21 mouse cellular contexts compared by ENCODE assay signal in the genomic region with DNA sequence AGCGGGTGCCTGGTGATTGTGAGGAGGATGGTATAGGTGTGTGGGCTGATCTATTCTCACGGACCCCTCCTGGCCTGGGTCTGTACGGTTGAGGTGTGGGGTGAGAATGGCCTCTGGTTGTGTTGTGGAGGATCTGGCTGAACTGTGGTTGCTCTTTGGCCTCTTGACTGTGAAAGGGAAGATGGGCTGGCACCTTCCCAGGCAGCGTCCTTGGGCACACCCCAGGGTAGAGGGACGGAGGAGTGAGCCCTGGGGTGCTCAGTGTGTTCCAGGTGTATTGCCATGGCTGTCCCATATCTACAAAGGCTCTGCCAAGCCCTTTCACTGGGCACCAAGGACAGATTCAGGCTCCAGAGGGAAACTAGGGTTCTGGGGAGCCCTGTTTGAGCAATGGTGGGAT. TPM values are rescaled to one million over a fixed set of nuclear protein-coding genes. Genes with fewer than 3 reads are reported as not detected.
DNase-seq lines count a peak whose midpoint lies in the region; ATAC-seq and TF ChIP-seq lines count a peak whose summit lies in the region.
"Had no signal": no experiment of that assay in that cellular context is flagged by ENCODE, and none has a peak within 500 bp of the region (broad histone marks: within the 10 kb centered on the region; RNA-seq: fewer than 3 reads in every experiment).

No protein-coding gene starts in this region.

- no peak overlapping the region for H3K9ac ChIP-seq in forebrain, embryonic 13.5 days
- no peak overlapping the region for H3K9ac ChIP-seq in forebrain, embryonic 16.5 days (replicated peaks; ENCODE audit: low read depth, low read length)
- H3K9ac ChIP-seq in heart, embryonic 15.5 days: no peak overlapping the region
- no peak overlapping the region for H3K9ac ChIP-seq in liver, adult 2 months (ENCODE audit: low read depth, low read length)
- H3K9ac ChIP-seq: embryonic facial prominence, embryonic 15.5 days; liver, embryonic 12.5 days had no signal

- peaks cover 77% of the 10 kb centered on the region for H3K36me3 ChIP-seq in forebrain, embryonic 13.5 days (ENCODE audit: poor library complexity, severe bottlenecking)
- H3K36me3 ChIP-seq in forebrain, embryonic 16.5 days (ENCODE audit: control insufficient read depth, insufficient read depth): no peaks in the 10 kb centered on the region
- H3K36me3 ChIP-seq in heart, embryonic 15.5 days: no peaks in the 10 kb centered on the region
- no peaks in the 10 kb centered on the region for H3K36me3 ChIP-seq in liver, adult 2 months (ENCODE audit: control insufficient read depth, insufficient read depth, low read length)
- H3K36me3 ChIP-seq: embryonic facial prominence, embryonic 15.5 days; G1E; liver, embryonic 12.5 days had no signal

- TF ChIP-seq CTCF in liver, adult 2 months (IDR thresholded peaks at IDR 0.05; ENCODE audit: low read depth, low read length): no peak

- no peak for DNase-seq in heart, adult 11 months
- peak; percentile 5 for DNase-seq in liver, adult 2 months (ENCODE audit: extremely low read depth, low read depth, low spot score)
- DNase-seq in liver: no peak
- DNase-seq in testis, postnatal 10 days (ENCODE audit: low spot score): peak; percentile 72
- DNase-seq in testis, postnatal 14 days (ENCODE audit: low spot score): no peak
- DNase-seq: layer of hippocampus, adult 9-11 months; lung, adult 2 months; midbrain, embryonic 14.5 days; right cerebral cortex, postnatal 4 days had no signal

- WGBS in forebrain, embryonic 13.5 days: 94% methylated on average over 5 of the region's 5 CpGs
- 95% methylated on average over 5 of the region's 5 CpGs for WGBS in forebrain, embryonic 16.5 days
- 75% methylated on average over 5 of the region's 5 CpGs for WGBS in heart, embryonic 15.5 days
- WGBS in liver, adult 2 months: 63% methylated on average over 5 of the region's 5 CpGs

- no peak overlapping the region for H3K4me2 ChIP-seq in forebrain, embryonic 13.5 days
- no peak overlapping the region for H3K4me2 ChIP-seq in forebrain, embryonic 16.5 days (ENCODE audit: low read length)
- H3K4me2 ChIP-seq in heart, embryonic 15.5 days: no peak overlapping the region
- H3K4me2 ChIP-seq: embryonic facial prominence, embryonic 15.5 days; liver, embryonic 12.5 days had no signal

- peaks cover 24% of the 10 kb centered on the region for H3K4me1 ChIP-seq in forebrain, embryonic 13.5 days
- H3K4me1 ChIP-seq in forebrain, embryonic 16.5 days (replicated peaks; ENCODE audit: control insufficient read depth, insufficient read depth, low read length): peaks cover 15% of the 10 kb centered on the region
- H3K4me1 ChIP-seq in heart, embryonic 15.5 days (replicated peaks): peaks cover 22% of the 10 kb centered on the region
- H3K4me1 ChIP-seq in liver, adult 2 months (ENCODE audit: control insufficient read depth, insufficient read depth, low read length): no peaks in the 10 kb centered on the region

- H3K79me2 ChIP-seq in liver, adult 2 months (ENCODE audit: control insufficient read depth, insufficient read depth, low read length): no peaks in the 10 kb centered on the region

- no peak for TF ChIP-seq POLR2A in liver, adult 2 months (IDR thresholded peaks at IDR 0.05; ENCODE audit: extremely low read depth, insufficient read depth, low read length)

- H3K9me3 ChIP-seq in forebrain, embryonic 13.5 days (replicated peaks): no peaks in the 10 kb centered on the region; the same call in 1 of the 2 replicates
- no peaks in the 10 kb centered on the region for H3K9me3 ChIP-seq in forebrain, embryonic 16.5 days (ENCODE audit: control insufficient read depth, low read length)
- no peaks in the 10 kb centered on the region for H3K9me3 ChIP-seq in heart, embryonic 15.5 days (replicated peaks)
- H3K9me3 ChIP-seq: embryonic facial prominence, embryonic 15.5 days; limb, embryonic 10.5 days; liver, embryonic 12.5 days had no signal

- no peak overlapping the region for H3K4me3 ChIP-seq in forebrain, embryonic 13.5 days
- H3K4me3 ChIP-seq in forebrain, embryonic 16.5 days (replicated peaks; ENCODE audit: low read length): no peak overlapping the region
- H3K4me3 ChIP-seq in heart, embryonic 15.5 days: no peak overlapping the region
- H3K4me3 ChIP-seq in liver, adult 2 months (ENCODE audit: insufficient read depth, low read depth, low read length): no peak overlapping the region
- H3K4me3 ChIP-seq: embryonic facial prominence, embryonic 15.5 days; left cerebral cortex, adult 2 months; limb, embryonic 10.5 days; liver, embryonic 12.5 days; myocyte had no signal

- no peak for ATAC-seq in forebrain, embryonic 13.5 days
- no peak for ATAC-seq in forebrain, embryonic 16.5 days
- no peak for ATAC-seq in heart, embryonic 15.5 days (replicated peaks; ENCODE audit: insufficient number of reproducible peaks, insufficient read depth, low FRiP score, low read depth)
- ATAC-seq: activated CD4-positive, CD25-positive, alpha-beta regulatory T cell, adult 4 months; liver, embryonic 12.5 days had no signal

- no peaks in the 10 kb centered on the region for H3K27me3 ChIP-seq in forebrain, embryonic 13.5 days
- no peaks in the 10 kb centered on the region for H3K27me3 ChIP-seq in forebrain, embryonic 16.5 days (replicated peaks; ENCODE audit: control insufficient read depth, insufficient read depth, low read length)
- peaks cover 40% of the 10 kb centered on the region for H3K27me3 ChIP-seq in heart, embryonic 15.5 days
- peaks cover 8% of the 10 kb centered on the region for H3K27me3 ChIP-seq in liver, adult 2 months (ENCODE audit: control insufficient read depth, insufficient read depth, low read length)

- H3K27ac ChIP-seq in forebrain, embryonic 13.5 days: 0 out of 2 replicates have a peak overlapping the region, but pooled peaks have one; percentile 26
- no peak overlapping the region for H3K27ac ChIP-seq in forebrain, embryonic 16.5 days (ENCODE audit: low read length)
- H3K27ac ChIP-seq in heart, embryonic 15.5 days: 0 out of 2 replicates have a peak overlapping the region, but pooled peaks have one; percentile 11
- H3K27ac ChIP-seq in liver, adult 2 months (replicated peaks; ENCODE audit: insufficient read depth, low read depth, low read length): no peak overlapping the region
- H3K27ac ChIP-seq: embryonic facial prominence, embryonic 15.5 days; left cerebral cortex, adult 2 months; limb, embryonic 10.5 days; liver, embryonic 12.5 days had no signal

RNA-seq across cellular contexts. Expression of gene Crb2, which starts 13.0 kb away (rescaled TPM):
- 9.1 and 12.8 TPM in 2 replicates for polyA plus RNA-seq in forebrain, embryonic 13.5 days (2015; fragmentation: Nextera tagmentation; extraction: Ambion mirVana)
- 5.0 and 5.7 TPM in 2 replicates for polyA plus RNA-seq in forebrain, embryonic 16.5 days (2015; fragmentation: Nextera tagmentation; extraction: Ambion mirVana)
- polyA plus RNA-seq in heart, embryonic 15.5 days (2015; fragmentation: Nextera tagmentation; extraction: Ambion mirVana): 1.3 and 2.1 TPM in 2 replicates
- total RNA-seq in liver, adult 2 months (2014; rRNA removed): not detected in 2 replicates
- polyA plus RNA-seq in liver, adult 2 months (2012; rRNA removed): 0.04 and 0.10 TPM in 2 replicates
- total RNA-seq: hematopoietic stem cell, adult 5-6 weeks; megakaryocyte, adult 5-6 weeks had no signal
- polyA plus RNA-seq: G1E, myocyte had no signal

Comparison
In these comparisons a context has a peak if more than half of its experiments do, and no peak if none do; other contexts are left out.
1. H3K27ac ChIP-seq: peak in forebrain, embryonic 13.5 days (single experiment) and heart, embryonic 15.5 days (single experiment); none in forebrain, embryonic 16.5 days (single experiment) and liver, adult 2 months (single experiment).
2. DNase-seq: peak in liver, adult 2 months (single experiment) and testis, postnatal 10 days (single experiment); none in heart, adult 11 months (single experiment), liver (single experiment) and testis, postnatal 14 days (single experiment).